Mouse (Mus musculus) embryonic fibroblast, embryonic 13.5 days (primary cell): ENCODE measurements around the gene Dok1. TPM values are rescaled to one million over a fixed set of nuclear protein-coding genes. Genes with fewer than 3 reads are reported as not detected.

Experiments
- H3K27ac ChIP-seq: 2 replicates; pipeline ENCODE4 v1.5.1; 2012; ENCODE audit warnings: low read length, control low read depth, inconsistent platforms; ENCODE audit not compliant: insufficient read depth
- H3K4me1 ChIP-seq: 2 replicates; pipeline ENCODE4 v1.6.1; 2011; ENCODE audit warnings: low read length; ENCODE audit not compliant: control insufficient read depth, insufficient read depth
- H3K4me3 ChIP-seq: 2 replicates; pipeline ENCODE4 v1.5.1; 2011; ENCODE audit warnings: mild to moderate bottlenecking, control low read depth, low read length; ENCODE audit not compliant: insufficient read depth
- CTCF ChIP-seq: IDR thresholded peaks from 2 replicates; pipeline ENCODE4 v1.5.1; 2011; ENCODE audit warnings: mild to moderate bottlenecking, control low read depth, low read length, moderate library complexity, borderline replicate concordance; ENCODE audit not compliant: insufficient read depth
- POLR2A ChIP-seq: IDR thresholded peaks from 2 replicates; pipeline ENCODE4 v1.6.1; 2011; ENCODE audit warnings: low read depth, mild to moderate bottlenecking, control low read depth, low read length, moderate library complexity
- polyA plus RNA-seq: library from polyadenylated mRNA; stranded (reverse); fragments of >200 nt; gene quantifications from 2 replicates; pipeline ENCODE4 v1.2.4, GENCODE M21; 2011; ENCODE audit warnings: low read depth; ENCODE audit not compliant: missing spikeins, insufficient read length

Gene Dok1
- polyA plus RNA-seq, 1 experiment: 37.9 TPM

GRCm38 (mm10) chr6:83006114-83006513 lies 27.2 kb downstream of the Dok1 start:
- Histone ChIP-seq H3K4me1 (peaks cover 4% of the 10 kb centered on the region; the same call in 1 of the 2 replicates), H3K27ac (no peak overlapping the region), H3K4me3 (no peak overlapping the region)
- TF ChIP-seq CTCF: no peak
- no peak for TF ChIP-seq POLR2A

GRCm38 (mm10) chr6:83005444-83006011 lies 27.7 kb downstream of the Dok1 start:
- Histone ChIP-seq H3K27ac (no peak overlapping the region), H3K4me3 (no peak overlapping the region), H3K4me1 (peaks cover 4% of the 10 kb centered on the region; the same call in 1 of the 2 replicates)
- TF ChIP-seq CTCF (no peak), POLR2A (no peak)

- H3K4me3 ChIP-seq: no peak overlapping the region
- TF ChIP-seq POLR2A (no peak), CTCF (no peak)
- peaks cover 4% of the 10 kb centered on the region; the same call in 1 of the 2 replicates for H3K4me1 ChIP-seq
- no peak overlapping the region for H3K27ac ChIP-seq
Observed at GRCm38 (mm10) chr6:83004872-83005271, 28.4 kb downstream of the Dok1 start.

- H3K4me1 ChIP-seq: peaks cover 4% of the 10 kb centered on the region; the same call in 1 of the 2 replicates
- no peak overlapping the region for H3K4me3 ChIP-seq
- H3K27ac ChIP-seq: no peak overlapping the region
- TF ChIP-seq POLR2A (no peak), CTCF (no peak)
Observed at GRCm38 (mm10) chr6:83004309-83004708, 29.0 kb downstream of the Dok1 start.

- TF ChIP-seq CTCF (no peak), POLR2A (no peak)
- H3K4me1 ChIP-seq: peaks cover 4% of the 10 kb centered on the region; the same call in 1 of the 2 replicates
- H3K27ac ChIP-seq: no peak overlapping the region
- no peak overlapping the region for H3K4me3 ChIP-seq
Observed at GRCm38 (mm10) chr6:83003850-83004249, 29.4 kb downstream of the Dok1 start.

- Histone ChIP-seq H3K27ac (no peak overlapping the region), H3K4me3 (no peak overlapping the region)
- no peak for TF ChIP-seq POLR2A
- TF ChIP-seq CTCF: no peak
Observed at GRCm38 (mm10) chr6:83003082-83003481, 30.2 kb downstream of the Dok1 start.

GRCm38 (mm10) chr6:82999986-83000385 lies 33.3 kb downstream of the Dok1 start:
- Histone ChIP-seq H3K27ac (no peak overlapping the region), H3K4me3 (no peak overlapping the region), H3K4me1 (peaks cover 4% of the 10 kb centered on the region; the same call in 1 of the 2 replicates)
- no peak for TF ChIP-seq CTCF
- TF ChIP-seq POLR2A: no peak

More at GRCm38 (mm10) chr6:83003082-83003481, 30.2 kb downstream of the Dok1 start:
- H3K4me1 ChIP-seq: peaks cover 4% of the 10 kb centered on the region; the same call in 1 of the 2 replicates

GRCm38 (mm10) chr6:82998326-82998725 lies 34.9 kb downstream of the Dok1 start:
- no peak for TF ChIP-seq CTCF
- Histone ChIP-seq H3K4me1 (peaks cover 4% of the 10 kb centered on the region; the same call in 1 of the 2 replicates), H3K4me3 (no peak overlapping the region), H3K27ac (no peak overlapping the region)

GRCm38 (mm10) chr6:82997511-82998102 lies 35.7 kb downstream of the Dok1 start:
- Histone ChIP-seq H3K4me1 (peaks cover 4% of the 10 kb centered on the region; the same call in 1 of the 2 replicates), H3K4me3 (no peak overlapping the region), H3K27ac (peak overlapping the region; percentile 85)
- TF ChIP-seq CTCF (no peak), POLR2A (peak; percentile 8; the same call in 1 of the 2 replicates)

GRCm38 (mm10) chr6:82996740-82997315 lies 36.4 kb downstream of the Dok1 start:
- Histone ChIP-seq H3K27ac (peak overlapping the region; percentile 85), H3K4me3 (no peak overlapping the region), H3K4me1 (peaks cover 4% of the 10 kb centered on the region; the same call in 1 of the 2 replicates)
- TF ChIP-seq POLR2A (no peak; the same call in 1 of the 2 replicates), CTCF (peak; percentile 67; the same call in 1 of the 2 replicates)
